Mouse (Mus musculus) gastrocnemius, postnatal 14 days (tissue): ENCODE measurements around the gene Ppp6r1. TPM values are rescaled to one million over a fixed set of nuclear protein-coding genes. Genes with fewer than 3 reads are reported as not detected.

ENCODE experiments used
- DNase-seq: peaks from one replicate; pipeline ENCODE4 v3.0.0; 2021; ENCODE audit warnings: mixed read lengths
- intact Hi-C: fragments of 180-260 bp; cut with DNase I; formaldehyde crosslinking; loops from one replicate; pipeline ENCODE4 v1.15.1; 2025; ENCODE audit warnings: low total_unique reads
- long read RNA-seq, 2 experiments: library from polyadenylated mRNA; stranded (forward); transcript quantifications; one replicate each; pipeline ENCODE4 v2.0.0; 2021
- total RNA-seq, 2 experiments: library from RNA; stranded (reverse); gene quantifications; 2 replicates each; pipeline ENCODE4 v1.2.3; 2021

Ppp6r1 gene
- 10 to 100 TPM; 44.2 to 45.0 TPM for total RNA-seq
- long read RNA-seq, experiment 1, transcript Ppp6r1-201 (24 exons, 3,862 nt) = major isoform, 27 of 45 reads
- long read RNA-seq, experiment 1, partial matches to known transcripts = 6 of 45 reads
- long read RNA-seq, experiment 1, other reads (novel, unspliced or antisense) = 12 of 45 reads
- long read RNA-seq, experiment 2, transcript Ppp6r1-201 (24 exons, 3,862 nt) = major isoform, 34 of 43 reads
- long read RNA-seq, experiment 2, partial matches to known transcripts = 3 of 43 reads
- long read RNA-seq, experiment 2, other reads (novel, unspliced or antisense) = 6 of 43 reads

DNA sequence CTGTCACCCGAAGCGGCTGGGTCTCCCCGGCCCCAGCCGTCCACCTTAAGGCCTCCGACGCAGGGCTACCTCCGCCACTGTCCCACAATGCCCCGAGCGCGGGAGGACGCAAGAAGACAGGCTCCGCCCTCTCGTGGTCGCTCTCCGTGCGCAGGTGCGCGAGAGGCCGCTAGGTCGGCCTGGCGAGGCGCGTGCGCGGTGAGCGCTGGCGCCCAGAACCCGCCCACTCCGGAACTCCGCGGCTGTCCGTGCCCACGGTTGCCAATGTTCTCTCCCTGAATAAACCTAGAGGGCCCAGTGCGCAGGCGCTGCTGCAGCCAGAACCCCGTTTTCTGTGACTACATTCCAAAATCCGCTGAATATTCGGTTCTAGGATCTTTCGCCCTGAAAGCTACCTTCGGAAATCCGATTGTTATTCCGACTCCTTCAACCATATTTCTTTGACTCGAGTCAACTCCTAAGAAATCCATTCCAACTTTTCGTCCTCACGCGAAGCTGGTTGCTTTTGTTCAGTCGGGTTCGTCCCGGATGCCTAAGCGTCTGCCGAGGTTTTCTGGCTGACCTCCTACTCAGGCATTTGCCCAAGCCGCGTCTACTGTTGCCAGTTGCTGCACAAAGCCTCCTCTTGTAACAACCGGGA, at the start of gene Ppp6r1:
TSS of gene Ppp6r1 (minus strand) at position 108 of the 640 bp plus-strand sequence.
- DNase-seq = peak; percentile 97
- intact Hi-C loops = no loop called here

DNA sequence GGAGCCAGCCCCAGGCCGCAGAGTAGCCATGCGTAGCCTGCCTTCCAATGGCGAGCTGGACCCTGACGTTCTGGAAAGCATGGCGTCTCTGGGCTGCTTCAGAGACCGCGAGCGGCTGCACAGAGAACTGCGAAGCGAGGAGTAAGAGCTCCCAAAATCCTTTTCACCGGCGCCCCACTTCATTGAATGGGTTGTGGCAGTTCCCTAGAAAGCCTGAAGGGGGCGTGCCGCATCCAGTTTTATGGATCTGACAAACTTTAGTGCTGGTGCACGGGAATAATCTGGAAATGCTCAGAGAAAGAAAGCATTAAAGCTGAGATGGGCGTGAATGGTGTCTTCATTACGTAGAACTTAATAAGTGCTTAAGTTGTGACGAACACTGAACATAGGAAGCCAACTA, 46.3 kb upstream of the Ppp6r1 start:
- intact Hi-C loops = no loop called here
- DNase-seq = peak; percentile 27

GRCm38 (mm10) chr7:4703195-4703594, 44.4 kb upstream of the Ppp6r1 start:
- DNase-seq = no peak
- intact Hi-C loops = loop anchor here (5.0 kb wide), 1 partner anchor 84 kb away; the partner anchor contains the start of gene Tmem238

GRCm38 (mm10) chr7:4702334-4702733, 43.5 kb upstream of the Ppp6r1 start:
- intact Hi-C loops = loop anchor here (5.0 kb wide), 1 partner anchor 85 kb away; the partner anchor contains the start of gene Tmem238
- peak; percentile 36 for DNase-seq

DNA sequence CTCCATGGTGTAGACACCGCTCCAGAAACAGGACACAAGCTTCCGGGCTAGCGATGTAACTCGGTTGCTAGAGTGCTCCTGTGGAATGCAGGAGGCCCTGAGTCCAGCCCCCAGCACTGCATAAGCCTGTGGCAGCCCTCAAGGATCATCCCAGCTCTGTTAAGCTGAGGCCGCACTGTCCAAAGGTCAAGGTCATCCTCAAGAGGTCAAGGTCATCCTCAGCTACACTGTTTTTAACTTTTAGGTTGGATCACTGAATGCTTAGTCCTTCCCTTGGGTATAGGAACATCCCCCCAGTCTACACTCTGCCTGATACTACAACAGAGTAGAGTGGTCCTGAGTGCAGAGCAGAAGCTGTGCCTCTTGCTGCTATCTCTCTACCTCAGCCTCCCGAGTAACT, 34.2 kb upstream of the Ppp6r1 start:
- DNase-seq = no peak
- intact Hi-C loops = no loop called here

- intact Hi-C loops = no loop called here
These were observed 32.3 kb upstream of the Ppp6r1 start for GRCm38 (mm10) chr7:4690951-4691653.

GRCm38 (mm10) chr7:4690387-4690786, 31.6 kb upstream of the Ppp6r1 start, which contains the start of gene Brsk1:
Gene Brsk1, plus strand, starts transcription at chr7:4690604.
- intact Hi-C loops = no loop called here
- DNase-seq = peak; percentile 80

More at GRCm38 (mm10) chr7:4690951-4691653, 32.3 kb upstream of the Ppp6r1 start:
- DNase-seq = no peak

- intact Hi-C loops = no loop called here
- DNase-seq = peak; percentile 88
These were observed 26.0 kb upstream of the Ppp6r1 start, which contains the start of gene Hspbp1 for GRCm38 (mm10) chr7:4684632-4685417. Gene Hspbp1, minus strand, starts transcription at chr7:4685068.

DNA sequence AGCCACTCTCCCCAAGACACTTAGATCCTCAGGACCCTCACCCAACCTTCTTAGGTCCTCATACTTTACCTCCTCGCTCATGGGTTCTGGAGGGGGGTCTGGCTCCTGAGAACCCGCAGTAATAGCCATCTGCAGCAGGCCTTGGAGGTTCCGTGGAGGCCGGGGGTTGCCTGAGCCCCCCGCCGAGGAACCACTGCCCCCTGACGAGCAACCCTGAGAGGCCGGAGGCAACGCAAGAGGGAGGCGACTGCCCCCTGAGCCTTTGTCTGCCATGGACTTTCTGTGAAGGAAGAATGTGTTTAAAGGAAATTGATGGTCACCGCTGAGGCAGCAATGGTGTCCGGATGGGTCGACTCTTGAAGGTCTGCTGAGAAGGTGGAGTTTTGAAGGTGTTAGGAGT, 25.4 kb upstream of the Ppp6r1 start:
- DNase-seq = no peak
- intact Hi-C loops = no loop called here

DNA sequence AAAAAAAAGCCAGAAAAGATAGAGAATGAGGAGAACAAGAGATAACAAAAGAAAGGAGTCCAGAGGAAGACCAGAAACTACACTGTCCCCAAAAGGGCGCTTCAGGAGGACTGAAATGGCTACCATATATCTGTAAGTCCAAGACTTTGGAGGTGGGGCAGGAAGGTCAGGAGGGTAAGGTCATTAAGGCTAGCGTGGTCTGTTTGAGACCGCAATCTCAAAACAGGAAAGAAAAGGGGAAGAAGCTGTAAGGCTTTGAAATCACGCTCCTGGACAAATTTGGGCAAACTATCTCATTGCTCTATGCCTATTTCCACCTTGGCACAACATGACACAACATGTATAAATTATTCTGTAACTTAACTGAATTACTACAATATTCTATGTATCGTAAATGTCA, 24.5 kb upstream of the Ppp6r1 start:
- intact Hi-C loops = no loop called here
- no peak for DNase-seq

DNA sequence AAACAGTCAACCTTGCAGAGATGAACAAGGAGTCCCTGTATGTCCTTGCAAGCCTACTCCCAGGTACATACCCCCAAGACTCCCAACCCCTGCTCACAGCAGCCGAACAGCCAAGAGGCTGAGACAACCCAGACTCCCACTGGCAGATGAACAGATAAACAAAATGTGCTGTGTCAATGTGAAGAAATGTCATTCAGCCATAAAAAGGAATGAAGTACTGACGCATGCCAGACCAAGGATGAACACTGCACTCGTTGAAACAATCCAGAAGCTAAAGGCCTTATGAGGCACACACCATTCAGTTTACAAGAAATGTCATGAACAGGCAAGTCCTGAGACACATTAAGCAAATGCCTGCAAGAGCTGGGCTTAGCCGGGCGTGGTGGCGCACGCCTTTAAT, 16.4 kb upstream of the Ppp6r1 start:
- intact Hi-C loops = no loop called here

DNA sequence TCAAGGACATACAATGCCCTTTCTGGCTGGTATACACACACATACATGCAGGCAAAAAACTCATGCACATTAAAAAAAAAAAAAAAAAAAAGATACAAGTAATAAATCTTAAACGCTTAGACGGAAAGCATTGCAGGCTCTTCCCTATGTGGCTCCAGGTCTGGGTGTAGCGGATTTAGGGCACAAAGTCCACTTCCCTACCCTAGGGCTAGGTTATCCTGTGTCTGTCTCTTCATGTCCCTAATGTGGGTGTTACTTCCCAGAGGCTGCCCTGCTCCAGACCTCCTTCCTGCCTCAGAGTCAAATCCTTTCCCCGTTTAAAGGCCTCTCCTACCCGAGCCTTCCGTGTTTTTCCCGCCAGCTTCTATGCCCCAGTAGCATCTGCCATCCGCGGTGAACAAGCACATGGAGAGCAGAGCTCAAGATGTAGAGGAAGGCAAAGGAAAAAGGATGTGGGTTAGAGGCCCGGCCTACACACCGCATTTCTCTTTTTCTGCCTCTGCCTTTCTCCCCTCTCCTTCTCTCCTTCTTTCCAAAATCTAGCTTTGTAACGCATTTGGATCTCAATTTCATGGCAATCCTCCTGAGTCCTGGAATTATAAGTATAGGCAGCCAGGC, 15.4 kb upstream of the Ppp6r1 start:
- intact Hi-C loops = no loop called here
- no peak for DNase-seq

More for the DNA sequence above, 16.4 kb upstream of the Ppp6r1 start:
- no peak for DNase-seq

DNA sequence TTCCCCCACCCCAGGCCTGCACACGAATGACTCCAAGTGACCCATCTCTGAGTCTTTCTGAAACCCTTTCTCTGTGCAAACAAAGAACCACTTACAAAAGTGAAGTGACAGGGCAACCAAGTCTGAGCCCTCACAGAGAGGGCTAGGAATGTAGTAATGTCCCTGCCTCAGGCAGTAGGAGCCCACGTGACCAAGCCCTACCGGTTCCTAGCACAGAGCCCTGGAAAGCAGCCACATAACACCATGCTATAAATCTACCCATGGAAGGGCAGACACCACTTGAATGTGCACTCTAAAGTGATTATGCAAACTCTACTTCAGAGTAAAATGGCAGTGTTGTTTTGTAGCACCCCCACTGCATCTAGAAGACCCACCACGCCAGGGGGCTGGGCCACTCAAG, 13.1 kb upstream of the Ppp6r1 start:
- DNase-seq = no peak
- intact Hi-C loops = no loop called here

- no peak for DNase-seq
- intact Hi-C loops = no loop called here
These were observed 11.9 kb upstream of the Ppp6r1 start for GRCm38 (mm10) chr7:4670655-4671255.

DNA sequence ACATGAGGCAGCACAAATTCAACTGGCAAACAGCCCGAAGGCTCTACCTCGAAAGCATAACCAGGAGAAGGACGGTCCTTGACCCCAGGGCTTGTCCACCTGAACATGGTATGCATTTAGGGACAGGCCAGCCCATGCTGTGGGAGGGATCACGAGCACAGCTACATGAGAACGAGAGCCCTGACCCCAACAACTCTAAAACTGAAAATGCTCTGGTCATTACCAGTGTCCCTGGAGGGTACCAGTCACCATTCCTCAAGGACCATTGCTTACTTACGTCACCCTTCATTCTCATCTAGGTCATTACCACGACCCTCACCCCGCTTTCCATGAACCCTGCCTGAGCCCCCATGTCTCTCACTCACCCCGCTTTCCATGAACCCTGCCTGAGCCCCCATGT, 10.3 kb upstream of the Ppp6r1 start:
- intact Hi-C loops = no loop called here
- DNase-seq = no peak

DNA sequence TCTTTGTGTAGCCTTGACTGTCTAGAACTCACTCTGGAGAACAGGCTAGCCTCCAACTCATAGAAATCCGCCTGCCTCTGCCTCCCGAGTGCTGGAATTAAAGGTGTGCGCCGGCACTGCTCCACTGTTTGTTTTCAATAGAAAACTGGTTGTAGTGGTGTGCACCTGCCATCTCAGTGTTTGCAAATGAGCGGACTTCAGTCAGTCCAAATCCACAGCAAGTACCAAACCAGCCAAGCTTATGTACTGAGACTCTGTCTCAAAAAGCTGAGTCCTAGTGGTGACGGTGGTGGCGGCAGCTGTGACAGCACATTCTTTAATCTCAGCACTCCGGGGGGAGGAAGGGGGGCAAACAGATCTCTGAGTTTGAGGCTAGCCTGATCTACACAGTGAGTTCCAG, 9.7 kb upstream of the Ppp6r1 start:
- intact Hi-C loops = no loop called here
- DNase-seq = no peak

DNA sequence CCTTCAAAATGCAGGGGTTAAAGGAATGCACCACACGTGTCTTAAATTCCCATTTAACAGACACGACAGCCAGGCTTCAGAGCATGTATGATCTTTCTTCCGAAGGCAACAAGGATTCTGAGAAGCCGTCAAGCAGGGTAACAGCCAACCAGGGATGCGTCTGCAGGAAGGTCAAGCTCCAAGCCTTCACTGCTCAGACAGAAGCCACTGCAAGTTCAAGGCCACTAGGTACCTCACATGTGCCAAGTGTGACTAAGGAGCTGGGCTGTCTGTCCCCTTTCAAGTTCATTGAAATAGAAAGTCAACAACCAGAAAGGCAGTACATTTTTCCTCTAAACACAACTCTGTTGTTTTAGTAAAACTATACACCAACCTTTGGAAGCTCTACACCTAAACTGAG, 8.1 kb upstream of the Ppp6r1 start:
- no peak for DNase-seq
- intact Hi-C loops = no loop called here

DNA sequence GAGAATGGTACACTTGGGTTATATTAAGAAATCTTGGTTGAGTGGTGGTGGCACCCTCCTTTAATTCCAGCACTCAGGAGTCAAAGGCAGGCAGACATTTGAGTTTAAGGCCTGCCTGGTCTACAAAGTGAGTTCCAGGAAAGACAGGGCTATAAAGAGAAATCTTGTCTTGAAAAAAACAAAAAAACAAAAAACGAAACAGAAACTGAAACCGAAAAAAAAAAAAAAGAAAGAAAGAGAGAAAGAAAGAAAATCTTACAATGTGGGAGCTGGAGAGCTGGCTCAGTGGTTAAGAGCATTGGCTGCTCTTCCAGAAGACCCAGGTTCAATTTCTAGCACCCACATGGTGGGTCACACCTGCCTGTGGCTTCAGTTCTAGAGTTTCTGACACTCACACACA, 4.9 kb upstream of the Ppp6r1 start:
- intact Hi-C loops = no loop called here

GRCm38 (mm10) chr7:4663179-4663578, 4.4 kb upstream of the Ppp6r1 start:
- no peak for DNase-seq
- intact Hi-C loops = no loop called here

More for the DNA sequence above, 4.9 kb upstream of the Ppp6r1 start:
- no peak for DNase-seq
